Mouse (Mus musculus): ENCODE measurements around the gene Nsd1.

The Nsd1 gene

DNA sequence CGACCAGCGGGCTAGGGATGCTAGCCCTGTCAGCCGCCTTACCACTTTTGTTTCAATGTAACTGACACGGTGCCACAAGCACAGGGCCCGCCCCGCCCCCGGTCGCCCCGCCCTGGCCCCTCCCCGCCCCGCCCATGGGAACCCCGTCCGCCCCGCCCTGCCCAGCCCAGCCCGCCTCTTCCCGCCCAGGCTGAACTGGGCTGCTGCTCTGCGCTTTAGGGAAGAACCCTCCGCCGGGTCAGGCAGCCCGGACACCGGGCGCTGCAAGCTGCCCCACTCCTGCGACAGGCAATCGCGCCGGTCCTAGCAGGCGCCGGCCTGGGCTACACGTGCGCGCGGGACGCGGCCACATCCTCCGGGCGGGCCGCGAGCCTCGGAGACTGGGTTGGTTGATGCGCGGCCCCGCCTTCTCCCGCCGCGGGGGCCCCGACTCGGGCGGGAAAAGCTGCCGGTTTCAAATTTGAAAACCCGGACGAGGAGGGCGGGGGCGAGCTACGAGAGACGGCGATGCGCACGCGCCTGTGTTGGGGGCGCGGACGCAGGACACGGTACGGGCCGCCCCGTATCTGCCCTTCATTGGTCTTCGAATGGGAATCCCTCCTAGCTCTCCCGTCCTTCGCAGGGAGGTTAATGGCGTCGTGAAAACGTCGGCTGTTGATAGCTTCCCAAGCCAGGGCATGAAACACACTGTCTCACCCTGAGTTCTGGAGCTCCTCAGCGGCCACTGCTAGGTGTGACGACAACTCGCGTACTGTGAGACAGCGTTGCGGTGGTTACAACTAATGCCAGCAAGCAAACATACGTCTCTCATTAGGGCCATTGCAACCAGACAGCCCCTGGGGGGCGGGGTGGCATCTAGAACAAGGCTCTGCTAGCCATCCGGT lies 120.3 kb downstream of the Nsd1 start, which contains the start of gene Mxd3:
Gene Mxd3 (minus strand): TSS at position 141 of the 884 bp plus-strand sequence.
- in situ Hi-C loops (cut with MboI): no loop called here

DNA sequence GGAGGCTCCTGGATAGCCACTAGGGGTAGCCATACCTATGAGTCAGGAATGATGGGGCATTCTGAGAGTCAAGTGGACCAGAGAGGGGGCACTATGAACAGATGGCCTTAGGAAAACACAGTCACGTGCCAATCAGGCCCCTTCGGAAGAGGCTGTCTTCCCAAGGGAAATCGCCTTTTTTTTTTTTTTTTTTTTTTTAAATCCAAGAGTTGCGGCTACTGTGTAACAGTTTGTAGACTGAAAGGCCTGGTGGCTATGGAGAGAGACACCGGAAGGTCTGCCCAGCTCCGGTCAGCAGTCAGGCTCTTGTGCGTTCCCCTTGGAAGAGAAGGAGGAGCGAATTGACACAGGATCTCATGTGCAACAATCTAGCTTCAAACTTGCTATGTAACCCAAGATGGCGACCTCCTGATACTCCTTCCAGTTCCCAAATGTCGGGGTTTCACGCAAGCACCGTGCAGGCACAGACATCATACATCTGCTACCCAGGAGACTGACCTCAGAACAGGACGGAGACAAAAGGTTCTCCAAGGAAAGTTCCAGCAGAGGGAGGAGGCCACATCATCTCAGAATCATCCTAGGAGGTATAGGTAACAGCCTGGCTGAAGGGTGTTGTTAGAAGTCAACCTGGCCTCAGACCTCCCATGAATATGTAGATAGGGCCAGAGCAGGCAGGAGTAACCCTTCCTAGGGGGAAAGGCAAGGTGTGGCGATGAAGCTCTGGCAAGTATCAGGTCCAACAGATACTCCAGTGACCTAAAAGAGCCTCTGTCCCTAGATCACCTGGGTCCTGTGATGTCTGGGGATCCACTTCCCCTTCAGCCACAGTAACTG lies 121.2 kb downstream of the Nsd1 start:
- in situ Hi-C loops (cut with MboI): no loop called here

DNA sequence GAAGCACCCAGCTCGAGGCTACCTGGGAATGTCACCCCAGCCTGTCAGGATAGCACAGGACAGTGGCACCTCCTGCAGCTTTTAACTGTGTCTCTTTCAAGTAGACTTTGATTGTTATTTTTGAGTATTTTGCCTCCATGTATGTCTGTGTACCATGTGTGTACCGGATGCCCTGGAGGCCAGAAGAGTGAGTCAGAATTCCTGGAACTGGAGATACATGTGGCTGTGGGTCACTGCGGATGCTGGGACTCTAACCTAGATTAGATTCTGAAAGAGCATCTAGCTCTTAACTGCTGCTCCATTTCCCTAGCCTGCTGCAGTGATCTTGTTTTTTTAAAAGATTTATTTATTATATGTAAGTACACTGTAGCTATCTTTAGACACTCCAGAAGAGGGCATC lies 122.7 kb downstream of the Nsd1 start:
- in situ Hi-C loops (cut with MboI): no loop called here

DNA sequence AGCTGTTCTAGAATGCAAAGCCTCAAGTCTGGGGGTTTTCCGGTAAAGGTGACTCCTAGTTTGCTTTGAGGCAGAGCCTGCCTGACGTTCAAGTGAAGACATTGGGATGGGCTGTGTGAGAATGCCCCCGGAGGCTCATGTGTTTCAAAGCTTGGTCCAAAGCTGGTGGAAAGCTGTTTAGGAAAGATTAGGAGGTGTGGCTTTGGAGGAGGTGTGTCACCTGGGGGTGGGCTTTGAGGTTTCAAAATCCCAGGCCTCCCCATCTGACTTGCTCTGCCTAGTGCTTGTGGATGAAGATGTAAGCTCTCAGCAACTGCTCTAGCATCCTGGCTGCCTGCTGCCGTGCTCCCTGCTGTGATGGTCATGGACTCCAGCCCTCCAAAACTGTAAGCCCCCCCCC lies 126.1 kb downstream of the Nsd1 start:
- in situ Hi-C loops (cut with MboI): no loop called here

DNA sequence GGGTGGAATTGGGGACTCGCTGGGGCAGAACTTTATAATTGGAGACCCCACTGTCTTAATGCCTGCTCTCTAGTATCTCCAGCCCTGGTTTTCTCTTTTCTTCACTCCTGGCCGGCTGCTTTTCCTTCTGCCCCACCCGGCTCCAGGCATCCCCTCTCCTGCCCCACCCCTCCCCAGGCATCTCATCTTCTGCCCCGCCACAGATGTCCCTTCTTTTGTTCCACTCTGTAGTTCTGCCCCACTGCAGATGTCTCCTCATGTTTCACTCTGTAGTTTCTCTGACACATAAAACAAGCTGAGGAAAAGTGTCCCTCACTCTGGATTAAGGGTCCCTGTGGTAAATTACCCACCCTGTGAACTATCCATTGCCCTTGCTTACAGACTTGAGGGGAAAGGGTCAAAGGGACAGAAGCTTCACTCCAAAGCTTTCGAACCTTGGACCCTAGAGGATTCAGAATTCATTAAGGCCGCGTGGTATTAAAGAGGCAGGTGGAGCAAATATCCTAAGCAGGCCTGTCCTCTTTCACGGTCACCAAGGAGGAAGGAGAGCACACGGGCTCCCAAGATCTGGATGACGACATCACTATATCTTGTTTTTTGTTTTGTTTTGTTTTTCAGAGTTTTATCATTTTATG lies 127.9 kb downstream of the Nsd1 start:
- in situ Hi-C loops (cut with MboI): no loop called here

DNA sequence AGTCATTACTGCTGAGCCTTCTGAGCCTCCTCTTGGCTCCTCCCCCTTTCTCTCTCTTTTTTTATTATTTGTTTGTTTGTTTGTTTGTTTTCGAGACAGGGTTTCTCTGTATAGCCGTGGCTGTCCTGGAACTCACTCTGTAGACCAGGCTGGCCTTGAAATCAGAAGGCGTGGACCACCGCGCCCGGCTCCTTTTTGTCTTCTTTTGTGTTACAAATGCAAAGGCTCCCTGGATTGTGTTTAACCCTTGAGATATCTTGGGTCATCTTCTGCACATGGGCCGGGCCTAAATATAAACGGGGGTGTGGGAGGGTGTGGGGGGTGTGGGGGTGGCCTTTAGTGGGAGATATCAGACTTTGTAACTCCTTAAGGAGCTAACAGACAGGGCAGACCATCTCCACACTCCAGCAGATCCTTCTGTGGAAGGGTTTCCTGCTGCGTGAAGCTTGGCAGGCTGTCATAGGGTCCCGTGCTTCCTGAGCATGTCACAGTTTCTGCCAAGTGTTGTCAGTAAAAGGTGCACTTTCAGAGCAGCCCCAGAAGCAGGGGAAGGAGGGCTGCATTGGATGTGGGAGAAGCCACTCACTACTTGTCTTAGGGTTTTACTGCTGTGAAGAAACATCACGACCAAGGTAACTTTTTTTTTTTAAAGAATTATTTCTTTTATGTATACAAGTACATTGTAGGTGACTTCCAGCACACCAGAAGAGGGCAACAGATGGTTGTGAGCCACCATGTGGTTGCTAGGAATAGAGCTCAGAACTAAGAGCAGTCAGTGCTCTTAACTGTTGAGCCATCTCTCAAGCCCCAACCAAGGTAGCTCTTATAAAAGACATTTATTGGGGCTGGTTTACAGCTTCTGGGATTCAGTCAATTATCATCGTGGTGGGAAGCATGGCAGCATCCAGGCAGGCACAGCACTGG lies 128.8 kb downstream of the Nsd1 start:
- in situ Hi-C loops (cut with MboI): no loop called here

DNA sequence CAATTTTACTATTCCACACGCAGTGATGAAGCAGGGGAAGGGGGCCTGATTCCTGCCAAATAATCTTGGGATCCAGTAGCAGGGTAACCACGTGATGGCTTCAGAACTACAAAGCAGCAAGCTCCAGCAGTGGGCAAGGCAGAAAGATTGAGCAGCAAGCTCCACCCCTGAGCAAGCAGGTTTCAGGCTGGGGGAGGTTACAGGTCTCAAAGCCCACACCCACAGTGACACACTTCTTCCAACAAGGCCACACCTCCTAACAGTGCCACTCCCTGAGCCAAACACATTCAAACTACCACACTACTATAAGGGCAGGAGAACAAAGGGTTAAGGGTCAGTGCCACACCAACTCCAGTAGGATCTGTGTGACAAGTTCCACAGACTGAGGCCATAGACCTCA lies 129.7 kb downstream of the Nsd1 start:
- in situ Hi-C loops (cut with MboI): no loop called here

DNA sequence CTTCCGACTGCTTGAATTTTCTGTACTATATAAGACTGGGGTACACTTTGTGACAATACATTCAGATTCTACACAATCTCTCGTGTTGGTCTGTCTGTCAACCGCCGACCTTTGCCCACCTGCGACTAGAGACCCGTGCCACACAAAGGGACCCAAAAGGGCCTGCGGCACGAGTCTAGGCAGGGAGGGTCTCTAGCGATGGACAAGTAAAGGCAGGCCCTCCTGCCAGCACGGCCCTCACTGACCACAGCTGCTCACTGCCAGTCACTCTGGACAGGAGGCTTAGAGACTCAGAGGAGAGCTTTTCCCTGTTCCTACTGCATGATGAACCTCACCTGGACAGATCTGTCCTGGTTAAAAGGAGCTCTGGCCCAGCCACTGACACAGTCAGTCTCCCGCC lies 132.9 kb downstream of the Nsd1 start:
- in situ Hi-C loops (cut with MboI): no loop called here

DNA sequence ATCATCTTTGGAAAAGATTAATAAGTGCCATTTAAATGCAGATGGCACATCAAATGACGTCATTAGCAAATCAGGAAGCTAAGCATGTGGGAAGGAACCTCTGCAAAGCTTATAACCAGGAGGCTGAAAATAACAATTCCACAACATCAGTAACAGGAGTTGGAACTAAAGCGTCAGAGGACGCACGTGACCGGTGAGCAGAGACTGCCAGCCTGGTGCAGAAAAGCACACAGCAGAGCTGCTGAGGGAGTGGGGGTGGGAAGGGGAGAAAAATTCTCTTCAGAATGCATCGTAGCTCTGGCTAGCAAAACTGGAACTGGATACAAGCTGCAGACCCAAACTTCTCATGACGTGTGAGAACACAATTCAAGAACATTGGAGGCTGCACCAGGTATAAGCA lies 134.7 kb downstream of the Nsd1 start:
- in situ Hi-C loops (cut with MboI): no loop called here

DNA sequence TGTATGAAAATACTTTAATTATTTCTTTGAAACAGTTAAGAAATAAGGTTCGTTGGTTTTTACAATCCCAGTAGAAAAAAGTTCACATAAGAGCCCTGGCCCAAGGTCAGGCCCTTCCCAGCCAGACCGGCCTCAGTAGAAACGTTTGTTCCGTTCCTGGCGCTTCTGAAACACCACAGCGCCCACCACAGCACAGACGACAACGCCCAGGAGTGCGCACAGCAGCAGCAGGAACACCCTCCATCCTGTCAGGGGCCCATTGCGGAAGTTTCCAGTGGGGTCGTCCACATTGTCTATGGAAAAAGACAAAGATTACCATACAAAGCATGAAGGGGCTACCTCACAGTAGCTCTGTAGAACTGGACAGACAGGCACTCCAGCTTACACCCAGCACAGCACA lies 137.2 kb downstream of the Nsd1 start:
- in situ Hi-C loops (cut with MboI): no loop called here

DNA sequence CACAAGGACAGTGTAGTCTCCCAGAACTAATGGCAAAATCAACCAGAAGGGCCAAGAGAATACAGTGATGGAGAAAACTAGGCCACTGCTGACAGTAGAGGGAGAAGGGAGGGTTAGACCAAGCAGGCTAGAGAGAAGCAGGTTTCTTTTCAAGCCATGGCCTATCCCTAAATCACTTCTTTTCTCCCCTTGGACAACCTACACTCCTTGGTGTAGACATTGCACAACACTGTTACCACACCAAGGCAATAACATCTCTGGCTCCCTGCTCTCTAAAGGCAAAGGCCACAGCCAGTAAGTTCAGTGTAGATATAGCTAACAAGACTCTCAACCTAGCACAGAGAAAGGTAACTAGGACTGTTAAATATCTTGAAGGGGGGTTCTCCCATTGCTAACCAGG lies 151.6 kb downstream of the Nsd1 start:
- in situ Hi-C loops (cut with MboI): no loop called here

DNA sequence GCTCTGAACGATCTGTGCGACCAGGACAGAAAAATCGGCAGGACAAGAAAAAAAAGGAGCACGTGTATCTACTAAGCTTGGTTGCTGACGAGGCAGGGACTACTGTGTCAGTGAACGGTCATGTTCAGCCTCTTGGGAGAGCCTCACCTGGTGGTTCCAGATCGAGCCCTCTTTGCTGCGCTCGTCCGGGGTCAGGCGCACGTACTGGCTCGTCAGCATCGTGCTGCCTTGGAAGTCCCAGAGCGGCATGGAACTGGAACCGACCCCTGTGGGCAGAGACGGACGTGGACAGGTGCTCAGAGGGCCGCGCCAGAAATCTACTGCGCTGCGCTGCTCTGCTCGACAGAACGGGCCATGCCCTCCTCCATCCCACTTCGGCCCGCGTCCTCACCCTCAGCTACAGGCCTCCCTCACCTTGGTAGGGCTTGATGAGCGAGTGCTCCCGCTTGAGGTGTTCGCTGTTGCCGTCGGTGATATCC lies 152.4 kb downstream of the Nsd1 start:
- in situ Hi-C loops (cut with MboI): no loop called here

DNA sequence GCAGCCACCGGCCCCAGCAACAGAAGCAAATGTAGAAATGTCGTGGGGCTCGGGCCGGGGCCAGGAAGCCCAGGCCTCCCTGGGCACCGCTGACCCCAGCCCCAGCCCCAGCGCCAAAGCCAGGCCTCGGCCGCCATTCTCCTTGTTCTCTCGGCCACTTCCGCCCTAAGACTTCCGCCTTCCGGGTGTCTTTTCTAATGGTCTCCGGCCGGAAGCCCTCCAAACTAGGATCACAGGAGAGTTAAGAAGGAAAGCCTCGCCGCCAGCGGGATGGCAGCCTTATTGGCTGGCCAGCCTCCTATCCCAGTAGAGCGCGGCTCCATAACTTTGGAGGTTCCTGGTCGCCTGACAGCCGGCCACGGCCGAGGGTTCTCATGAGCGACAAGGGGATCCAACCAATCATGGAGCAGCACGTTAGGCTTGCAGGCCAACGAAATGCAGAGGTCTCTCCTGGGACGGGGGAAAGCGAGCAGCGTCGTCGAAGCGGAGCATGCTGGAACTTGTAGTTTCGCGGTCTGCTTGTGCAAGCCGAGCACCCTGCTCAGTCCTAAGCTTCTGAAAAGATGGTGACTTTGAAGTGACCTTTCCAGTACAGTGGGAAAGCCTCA lies 153.0 kb downstream of the Nsd1 start, which contains the start of gene Lman2:
Gene Lman2 (minus strand): TSS at position 331 of the 608 bp plus-strand sequence.
- in situ Hi-C loops (cut with MboI): no loop called here

All from mature B cell (primary cell).